Mouse (Mus musculus) liver, adult 2 months (tissue): ENCODE data around the gene Gm20388. TPM values are rescaled to one million over a fixed set of nuclear protein-coding genes. Genes with fewer than 3 reads are reported as not detected.

Source experiments
- DNase-seq: peaks from one replicate; pipeline ENCODE4 v3.0.0-alpha.2; 2011; ENCODE audit warnings: low read depth, low spot score; ENCODE audit errors: extremely low read depth
- H3K27ac ChIP-seq: fragments of 200-500 bp; replicated peaks from 2 replicates; pipeline ENCODE4 v1.5.1; 2012; ENCODE audit warnings: low read depth, mild to moderate bottlenecking, control low read depth, inconsistent platforms, low read length; ENCODE audit not compliant: insufficient read depth
- H3K27me3 ChIP-seq: fragments of 200-500 bp; 2 replicates; pipeline ENCODE4 v1.6.1; 2012; ENCODE audit warnings: mild to moderate bottlenecking, moderate library complexity, low read length, inconsistent platforms; ENCODE audit not compliant: control insufficient read depth, insufficient read depth
- H3K36me3 ChIP-seq: fragments of 200-500 bp; 2 replicates; pipeline ENCODE4 v1.6.1; 2012; ENCODE audit warnings: low read length, inconsistent platforms; ENCODE audit not compliant: control insufficient read depth, insufficient read depth
- H3K4me1 ChIP-seq: fragments of 200-500 bp; 2 replicates; pipeline ENCODE4 v1.6.1; 2011; ENCODE audit warnings: low read length; ENCODE audit not compliant: control insufficient read depth, insufficient read depth
- H3K4me3 ChIP-seq: fragments of 200-500 bp; 2 replicates; pipeline ENCODE4 v1.5.1; 2011; ENCODE audit warnings: low read depth, mild to moderate bottlenecking, control low read depth, low read length, moderate library complexity; ENCODE audit not compliant: insufficient read depth
- H3K79me2 ChIP-seq: fragments of 200-500 bp; 2 replicates; pipeline ENCODE4 v1.6.1; 2012; ENCODE audit warnings: inconsistent platforms, mild to moderate bottlenecking, low read length, moderate library complexity; ENCODE audit not compliant: control insufficient read depth, insufficient read depth
- H3K9ac ChIP-seq: fragments of 200-500 bp; 2 replicates; pipeline ENCODE4 v1.6.1; 2012; ENCODE audit warnings: low read depth, mild to moderate bottlenecking, control low read depth, inconsistent platforms, low read length
- CTCF ChIP-seq: fragments of 200-500 bp; IDR thresholded peaks from 2 replicates; pipeline ENCODE4 v1.5.1; 2011; ENCODE audit warnings: low read depth, low read length, control low read depth
- POLR2A ChIP-seq: fragments of 200-500 bp; IDR thresholded peaks from 2 replicates; pipeline ENCODE4 v1.6.1; 2011; ENCODE audit warnings: low read length, control low read depth; ENCODE audit not compliant: insufficient read depth; ENCODE audit errors: extremely low read depth
- WGBS: fragments of 180-500 bp; shearing (Covaris S2); methylation state at CpG from one replicate; pipeline ENCODE4 v1.1.7; 2018; 5-methylcytosine and 5-hydroxymethylcytosine counted together
- polyA plus RNA-seq: library from polyadenylated mRNA; depleted of rRNA; stranded (reverse); fragments of >200 nt; gene quantifications from 2 replicates; pipeline ENCODE4 v1.2.3, GENCODE M21; 2012
- total RNA-seq: library from RNA; depleted of rRNA; stranded (reverse); fragments of >200 nt; gene quantifications from 2 replicates; pipeline ENCODE4 v1.2.3, GENCODE M21; 2014

The Gm20388 gene
- total and polyA plus RNA-seq, 2 experiments, result 6.4 to 19.9 TPM

- no peak for DNase-seq
- Histone ChIP-seq H3K4me3 (no peak overlapping the region), H3K27me3 (no peaks in the 10 kb centered on the region), H3K4me1 (peaks cover 21% of the 10 kb centered on the region), H3K27ac (no peak overlapping the region), H3K9ac (peak overlapping the region; percentile 24; the same call in 1 of the 2 replicates), H3K36me3 (no peaks in the 10 kb centered on the region), H3K79me2 (no peaks in the 10 kb centered on the region; the same call in 1 of the 2 replicates)
- TF ChIP-seq POLR2A (no peak), CTCF (no peak)
- 81% methylated on average over 1 of the region's 1 CpGs for WGBS
Observed at GRCm38 (mm10) chr8:120374070-120374469, 463.4 kb downstream of the Gm20388 start.

GRCm38 (mm10) chr8:120374514-120374913 is 463.9 kb downstream of the Gm20388 start:
- H3K4me1 ChIP-seq, result peaks cover 18% of the 10 kb centered on the region
- no peak overlapping the region for H3K27ac ChIP-seq
- H3K27me3 ChIP-seq, result no peaks in the 10 kb centered on the region
- no peak overlapping the region for H3K4me3 ChIP-seq
- WGBS, result 86% methylated on average over 9 of the region's 9 CpGs
- no peak overlapping the region for H3K9ac ChIP-seq
- TF ChIP-seq CTCF (no peak), POLR2A (no peak)
- H3K36me3 ChIP-seq, result no peaks in the 10 kb centered on the region
- DNase-seq, result no peak
- H3K79me2 ChIP-seq, result no peaks in the 10 kb centered on the region; the same call in 1 of the 2 replicates

- Histone ChIP-seq H3K4me3 (no peak overlapping the region), H3K9ac (no peak overlapping the region), H3K36me3 (no peaks in the 10 kb centered on the region), H3K27me3 (no peaks in the 10 kb centered on the region), H3K27ac (no peak overlapping the region), H3K79me2 (no peaks in the 10 kb centered on the region; the same call in 1 of the 2 replicates), H3K4me1 (peaks cover 18% of the 10 kb centered on the region)
- WGBS, result 86% methylated on average over 5 of the region's 5 CpGs
- DNase-seq, result no peak
- no peak for TF ChIP-seq POLR2A
- TF ChIP-seq CTCF, result no peak
Observed at GRCm38 (mm10) chr8:120375170-120375569, 464.5 kb downstream of the Gm20388 start.

GRCm38 (mm10) chr8:120376215-120376614 is 465.6 kb downstream of the Gm20388 start:
- Histone ChIP-seq H3K9ac (no peak overlapping the region), H3K27me3 (no peaks in the 10 kb centered on the region), H3K4me3 (no peak overlapping the region), H3K4me1 (peaks cover 18% of the 10 kb centered on the region), H3K36me3 (no peaks in the 10 kb centered on the region), H3K79me2 (no peaks in the 10 kb centered on the region; the same call in 1 of the 2 replicates), H3K27ac (no peak overlapping the region)
- 93% methylated on average over 4 of the region's 4 CpGs for WGBS
- TF ChIP-seq CTCF, result no peak
- TF ChIP-seq POLR2A, result no peak
- no peak for DNase-seq

GRCm38 (mm10) chr8:120376847-120377802 is 466.5 kb downstream of the Gm20388 start:
- Histone ChIP-seq H3K4me3 (no peak overlapping the region), H3K27me3 (no peaks in the 10 kb centered on the region), H3K4me1 (peaks cover 18% of the 10 kb centered on the region), H3K36me3 (no peaks in the 10 kb centered on the region), H3K79me2 (no peaks in the 10 kb centered on the region; the same call in 1 of the 2 replicates), H3K27ac (no peak overlapping the region), H3K9ac (no peak overlapping the region)
- WGBS, result 90% methylated on average over 22 of the region's 22 CpGs
- DNase-seq, result no peak
- TF ChIP-seq CTCF (no peak), POLR2A (no peak)

- Histone ChIP-seq H3K4me1 (peaks cover 18% of the 10 kb centered on the region), H3K27me3 (no peaks in the 10 kb centered on the region), H3K4me3 (no peak overlapping the region), H3K27ac (no peak overlapping the region), H3K9ac (no peak overlapping the region), H3K79me2 (no peaks in the 10 kb centered on the region; the same call in 1 of the 2 replicates), H3K36me3 (no peaks in the 10 kb centered on the region)
- TF ChIP-seq CTCF (no peak), POLR2A (no peak)
- whole genome bisulfite sequencing, result 92% methylated on average over 7 of the region's 7 CpGs
- DNase-seq, result no peak
Observed at GRCm38 (mm10) chr8:120377803-120378189, 467.2 kb downstream of the Gm20388 start.
